Mouse (Mus musculus): ENCODE measurements at regions not wholly inside any gene's neighbourhood (a gene's known extent, or its start where the extent isn't known, plus 50 kb on each side); places are given as distances from the start of the nearest gene placed in this dataset.

- ATAC-seq (ENCODE audit: insufficient read depth) (no peak), DNase-seq (ENCODE audit: low read depth in 3 of 3, low spot score in 3 of 3) (no peak)
- Histone ChIP-seq H3K27me3 (ENCODE audit: control insufficient read depth, insufficient read depth, low read length) (no peaks in the 10 kb centered on the region), H3K4me1 (replicated peaks; ENCODE audit: control insufficient read depth in 2 of 2, insufficient read depth in 2 of 2, low read length in 1 of 2) (no peaks in the 10 kb centered on the region), H3K9ac (replicated peaks) (no peak overlapping the region), H3K4me3 (ENCODE audit: insufficient read depth in 1 of 2, low read depth in 2 of 2, low read length in 2 of 2) (no peak overlapping the region), H3K36me3 (replicated peaks; ENCODE audit: control insufficient read depth, insufficient read depth, low read depth) (no peaks in the 10 kb centered on the region), H3K27ac (no peak overlapping the region), H3K9me3 (ENCODE audit: control insufficient read depth, low read length) (no peaks in the 10 kb centered on the region), H3K4me2 (ENCODE audit: low read depth) (no peak overlapping the region)
- 29% methylated on average over 2 of the region's 2 CpGs for WGBS (ENCODE audit: insufficient replicate concordance)
- TF ChIP-seq CTCF (IDR thresholded peaks at IDR 0.05; ENCODE audit: low read depth) (peak; percentile 32; the same call in 1 of the 2 replicates), EP300 (IDR thresholded peaks at IDR 0.05; ENCODE audit: low read depth) (no peak)
These were observed 223.2 kb upstream of the Agtr1b start for GRCm38 (mm10) chr3:20590143-20590542.

- Histone ChIP-seq H3K9me3 (ENCODE audit: control insufficient read depth, low read length) (no peaks in the 10 kb centered on the region), H3K4me3 (ENCODE audit: insufficient read depth in 1 of 2, low read depth in 2 of 2, low read length in 2 of 2) (no peak overlapping the region), H3K9ac (replicated peaks) (no peak overlapping the region), H3K27me3 (ENCODE audit: control insufficient read depth, insufficient read depth, low read length) (no peaks in the 10 kb centered on the region), H3K36me3 (replicated peaks; ENCODE audit: control insufficient read depth, insufficient read depth, low read depth) (no peaks in the 10 kb centered on the region), H3K27ac (no peak overlapping the region), H3K4me1 (replicated peaks; ENCODE audit: control insufficient read depth in 2 of 2, insufficient read depth in 2 of 2, low read length in 1 of 2) (no peaks in the 10 kb centered on the region), H3K4me2 (ENCODE audit: low read depth) (no peak overlapping the region)
- peak; percentile 28 for TF ChIP-seq CTCF (IDR thresholded peaks at IDR 0.05; ENCODE audit: low read depth)
- no peak for TF ChIP-seq EP300 (IDR thresholded peaks at IDR 0.05; ENCODE audit: low read depth)
- DNase-seq (ENCODE audit: low read depth in 3 of 3, low spot score in 3 of 3) (no peak), ATAC-seq (ENCODE audit: insufficient read depth) (no peak)
- 23% methylated on average over 2 of the region's 2 CpGs for WGBS (ENCODE audit: insufficient replicate concordance)
These were observed 184.6 kb upstream of the Agtr1b start for GRCm38 (mm10) chr3:20551563-20551962.

GRCm38 (mm10) chr3:20543991-20544390 lies 177.0 kb upstream of the Agtr1b start:
- DNase-seq (ENCODE audit: low read depth in 3 of 3, low spot score in 3 of 3) (no peak), ATAC-seq (ENCODE audit: insufficient read depth) (no peak)
- no peaks in the 10 kb centered on the region for H3K4me1 ChIP-seq (replicated peaks; ENCODE audit: control insufficient read depth in 2 of 2, insufficient read depth in 2 of 2, low read length in 1 of 2)
- H3K27ac ChIP-seq = no peak overlapping the region
- H3K4me3 ChIP-seq (ENCODE audit: insufficient read depth in 1 of 2, low read depth in 2 of 2, low read length in 2 of 2) = no peak overlapping the region
- H3K27me3 ChIP-seq (ENCODE audit: control insufficient read depth, insufficient read depth, low read length) = no peaks in the 10 kb centered on the region
- 57% methylated on average over 7 of the region's 7 CpGs for WGBS (ENCODE audit: insufficient replicate concordance)
- TF ChIP-seq CTCF (IDR thresholded peaks at IDR 0.05; ENCODE audit: low read depth) (no peak), EP300 (IDR thresholded peaks at IDR 0.05; ENCODE audit: low read depth) (no peak)
- H3K4me2 ChIP-seq (ENCODE audit: low read depth) = no peak overlapping the region
- no peaks in the 10 kb centered on the region for H3K36me3 ChIP-seq (replicated peaks; ENCODE audit: control insufficient read depth, insufficient read depth, low read depth)
- no peak overlapping the region for H3K9ac ChIP-seq (replicated peaks)
- H3K9me3 ChIP-seq (ENCODE audit: control insufficient read depth, low read length) = no peaks in the 10 kb centered on the region

GRCm38 (mm10) chr3:20538492-20539004 lies 171.6 kb upstream of the Agtr1b start:
- Histone ChIP-seq H3K27ac (no peak overlapping the region), H3K9ac (replicated peaks) (no peak overlapping the region), H3K4me1 (replicated peaks; ENCODE audit: control insufficient read depth in 2 of 2, insufficient read depth in 2 of 2, low read length in 1 of 2) (no peaks in the 10 kb centered on the region), H3K27me3 (ENCODE audit: control insufficient read depth, insufficient read depth, low read length) (no peaks in the 10 kb centered on the region), H3K4me2 (ENCODE audit: low read depth) (no peak overlapping the region), H3K36me3 (replicated peaks; ENCODE audit: control insufficient read depth, insufficient read depth, low read depth) (no peaks in the 10 kb centered on the region), H3K9me3 (ENCODE audit: control insufficient read depth, low read length) (no peaks in the 10 kb centered on the region), H3K4me3 (ENCODE audit: insufficient read depth in 1 of 2, low read depth in 2 of 2, low read length in 2 of 2) (no peak overlapping the region)
- 55% methylated on average over 4 of the region's 4 CpGs for WGBS (ENCODE audit: insufficient replicate concordance)
- TF ChIP-seq CTCF (IDR thresholded peaks at IDR 0.05; ENCODE audit: low read depth) (no peak), EP300 (IDR thresholded peaks at IDR 0.05; ENCODE audit: low read depth) (no peak)
- ATAC-seq (ENCODE audit: insufficient read depth) (no peak), DNase-seq (ENCODE audit: low read depth in 3 of 3, low spot score in 3 of 3) (no peak)

- Histone ChIP-seq H3K27ac (no peak overlapping the region), H3K4me1 (replicated peaks; ENCODE audit: control insufficient read depth in 2 of 2, insufficient read depth in 2 of 2, low read length in 1 of 2) (no peaks in the 10 kb centered on the region), H3K9me3 (ENCODE audit: control insufficient read depth, low read length) (no peaks in the 10 kb centered on the region), H3K36me3 (replicated peaks; ENCODE audit: control insufficient read depth, insufficient read depth, low read depth) (no peaks in the 10 kb centered on the region), H3K4me3 (ENCODE audit: insufficient read depth in 1 of 2, low read depth in 2 of 2, low read length in 2 of 2) (no peak overlapping the region), H3K9ac (replicated peaks) (no peak overlapping the region), H3K4me2 (ENCODE audit: low read depth) (no peak overlapping the region), H3K27me3 (ENCODE audit: control insufficient read depth, insufficient read depth, low read length) (no peaks in the 10 kb centered on the region)
- ATAC-seq (ENCODE audit: insufficient read depth) = no peak
- WGBS (ENCODE audit: insufficient replicate concordance) = 52% methylated on average over 6 of the region's 6 CpGs
- no peak for DNase-seq (ENCODE audit: low read depth in 3 of 3, low spot score in 3 of 3)
- TF ChIP-seq EP300 (IDR thresholded peaks at IDR 0.05; ENCODE audit: low read depth) (no peak), CTCF (IDR thresholded peaks at IDR 0.05; ENCODE audit: low read depth) (peak; percentile 71)
These were observed 153.8 kb upstream of the Agtr1b start for GRCm38 (mm10) chr3:20520738-20521137.

Data from liver, embryonic 14.5 days (tissue).